Mouse (Mus musculus) ES-E14 (cell line): Measurements from ENCODE around the gene Zc2hc1b. TPM values are rescaled to one million over a fixed set of nuclear protein-coding genes. Genes with fewer than 3 reads are reported as not detected.

ENCODE experiments used
- DNase-seq: peaks from one replicate; pipeline ENCODE4 v3.0.0-alpha.2; 2013; ENCODE audit warnings: low read depth, low spot score
- H3K27ac ChIP-seq: 2 replicates; pipeline ENCODE4 v1.5.1; 2012; ENCODE audit warnings: low read depth, mild to moderate bottlenecking, low read length, moderate library complexity, mixed read lengths; ENCODE audit not compliant: poor library complexity, insufficient read depth, severe bottlenecking
- H3K36me3 ChIP-seq: 2 replicates; pipeline ENCODE4 v1.6.1; 2012; ENCODE audit warnings: mild to moderate bottlenecking, low read length, moderate library complexity, mixed read lengths; ENCODE audit not compliant: control insufficient read depth, poor library complexity, insufficient read depth, severe bottlenecking
- H3K4me1 ChIP-seq, 2 experiments: fragments of 150-350 bp in 1 of 2; sonication (generic) in 1 of 2; 2 replicates each; pipeline ENCODE4 v1.6.1; 2012; ENCODE audit warnings: low read length in 2 of 2, mild to moderate bottlenecking in 1 of 2, mixed read lengths in 1 of 2; ENCODE audit not compliant: control insufficient read depth in 2 of 2, insufficient read depth in 2 of 2, poor library complexity in 1 of 2
- H3K4me3 ChIP-seq, 2 experiments: fragments of 150-350 bp in 1 of 2; sonication (generic) in 1 of 2; 2 replicates each; pipeline ENCODE4 v1.5.1; 2012; ENCODE audit warnings: low read length in 2 of 2, low read depth in 1 of 2, mild to moderate bottlenecking in 1 of 2, mixed read lengths in 1 of 2; ENCODE audit not compliant: insufficient read depth in 1 of 2, poor library complexity in 1 of 2, severe bottlenecking in 1 of 2
- H3K9ac ChIP-seq: 2 replicates; pipeline ENCODE4 v1.6.1; 2012; ENCODE audit warnings: low read depth, mild to moderate bottlenecking, low read length, mixed read lengths; ENCODE audit not compliant: poor library complexity, insufficient read depth, severe bottlenecking
- H3K9me3 ChIP-seq: fragments of 150-350 bp; sonication (generic); 2 replicates; pipeline ENCODE4 v1.6.1; 2012; ENCODE audit warnings: low read depth, mild to moderate bottlenecking, low read length; ENCODE audit not compliant: control insufficient read depth, insufficient read depth
- CHD2 ChIP-seq: IDR thresholded peaks from 2 replicates; pipeline ENCODE4 v1.6.1; 2014; ENCODE audit warnings: mild to moderate bottlenecking, low read depth, low read length, inconsistent platforms
- HCFC1 ChIP-seq: IDR thresholded peaks from 2 replicates; pipeline ENCODE4 v1.6.1; 2012; ENCODE audit warnings: low read length, inconsistent platforms, borderline replicate concordance; ENCODE audit not compliant: insufficient read depth
- MAFK ChIP-seq: IDR thresholded peaks from 2 replicates; pipeline ENCODE4 v1.6.1; 2014; ENCODE audit warnings: mild to moderate bottlenecking, low read depth, low read length, inconsistent platforms; ENCODE audit not compliant: insufficient read depth
- ZC3H11A ChIP-seq: IDR thresholded peaks from 2 replicates; pipeline ENCODE4 v1.6.1; 2012; ENCODE audit warnings: low read depth, mild to moderate bottlenecking, inconsistent platforms, low read length, borderline replicate concordance
- ZNF384 ChIP-seq: IDR thresholded peaks from 2 replicates; pipeline ENCODE4 v1.6.1; 2012; ENCODE audit warnings: low read depth, low read length, inconsistent platforms
- in situ Hi-C, 2 experiments: fragments of 600-800 bp; cut with MboI; formaldehyde crosslinking; loops; one replicate each; pipeline ENCODE4 v1.15.1; 2025; ENCODE audit warnings: low sequenced_read_pairs in 2 of 2, inconsistent platforms in 1 of 2; ENCODE audit not compliant: unreplicated experiment in 2 of 2
- total RNA-seq: library from RNA; depleted of rRNA; stranded (reverse); fragments of 300-350 nt; gene quantifications from 2 replicates; pipeline ENCODE4 v1.2.3, GENCODE M21; 2012

The Zc2hc1b gene
- total RNA-seq, 1 experiment: not detected

GRCm38 (mm10) chr10:13192731-13193351 is 15.0 kb upstream of the Zc2hc1b start, which contains the start of gene Ltv1:
Ltv1 (minus strand) TSS chr10:13193168.
- Histone ChIP-seq H3K4me1 (no peaks in the 10 kb centered on the region), H3K9me3 (no peaks in the 10 kb centered on the region), H3K27ac (peak within 1 kb of the TSS; percentile 89), H3K4me3 (peak within 1 kb of the TSS; percentile 90 to 98), H3K36me3 (peaks cover 13% of the 10 kb centered on the region), H3K9ac (peak within 1 kb of the TSS; percentile 97)
- DNase-seq: peak; percentile 92
- in situ Hi-C loops: no loop called here
- TF ChIP-seq CHD2: no peak
- no peak for TF ChIP-seq ZNF384
- TF ChIP-seq HCFC1: peak; percentile 64; the same call in 1 of the 2 replicates

- in situ Hi-C loops: no loop called here
- H3K36me3 ChIP-seq: peaks cover 24% of the 10 kb centered on the region
- H3K27ac ChIP-seq: no peak overlapping the region
- no peaks in the 10 kb centered on the region for H3K9me3 ChIP-seq
- H3K4me1 ChIP-seq: no peaks in the 10 kb centered on the region
- no peak overlapping the region for H3K4me3 ChIP-seq
- no peak for TF ChIP-seq ZC3H11A
- no peak overlapping the region for H3K9ac ChIP-seq
- no peak for DNase-seq
These were observed 12.1 kb upstream of the Zc2hc1b start for GRCm38 (mm10) chr10:13189881-13190280.

DNA sequence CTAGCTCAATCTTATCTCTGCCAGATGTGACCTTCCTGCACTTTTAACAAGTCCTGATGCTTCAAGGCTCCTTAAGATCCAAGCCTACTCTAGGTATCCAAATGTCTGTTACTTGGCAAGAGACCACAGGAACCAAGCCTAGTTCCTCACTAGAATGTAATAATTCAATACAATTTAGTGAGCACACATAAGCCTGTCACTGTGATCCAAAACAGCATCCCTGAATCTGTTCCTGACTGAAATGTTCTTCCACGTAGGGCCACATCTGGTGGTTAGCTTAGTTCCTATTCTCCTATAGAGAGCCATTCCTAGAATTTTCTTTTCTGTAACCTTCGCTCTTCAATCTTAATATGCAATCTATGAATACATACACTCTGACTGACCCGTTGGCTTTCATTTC is 8.9 kb upstream of the Zc2hc1b start:
- Histone ChIP-seq H3K9me3 (no peaks in the 10 kb centered on the region), H3K36me3 (peaks cover 37% of the 10 kb centered on the region), H3K4me1 (no peaks in the 10 kb centered on the region), H3K27ac (no peak overlapping the region), H3K9ac (no peak overlapping the region), H3K4me3 (no peak overlapping the region)
- TF ChIP-seq ZC3H11A (no peak), CHD2 (no peak), HCFC1 (no peak), MAFK (no peak), ZNF384 (no peak)
- in situ Hi-C loops: no loop called here
- DNase-seq: no peak

DNA sequence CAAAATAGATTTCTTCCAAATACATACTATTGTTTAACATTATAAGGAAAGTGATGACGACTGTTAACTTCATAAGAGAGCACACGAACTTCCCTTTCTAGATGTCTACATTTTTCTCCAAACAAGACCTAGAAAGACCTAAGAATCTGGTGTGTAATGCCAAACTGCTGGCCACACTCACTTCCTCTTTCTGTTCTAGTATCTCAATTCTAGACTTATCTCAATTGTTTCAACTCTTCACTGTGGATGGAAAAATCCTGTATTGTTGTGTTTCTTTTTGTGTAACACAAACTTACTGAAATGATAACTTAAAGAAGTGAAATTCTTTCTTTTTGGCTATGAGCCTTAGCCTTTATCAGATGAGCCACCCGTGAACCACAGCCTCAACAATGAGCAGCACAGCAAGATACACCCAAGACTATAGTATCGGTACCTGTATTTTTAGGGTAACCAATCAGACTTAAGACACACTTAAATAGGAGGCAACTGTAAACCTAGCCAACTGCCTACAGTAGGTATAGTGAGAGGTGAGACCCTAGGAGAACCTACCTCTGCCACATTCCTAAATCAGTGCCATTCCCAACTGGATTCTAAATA is 6.4 kb upstream of the Zc2hc1b start:
- Histone ChIP-seq H3K9me3 (no peaks in the 10 kb centered on the region), H3K36me3 (peaks cover 37% of the 10 kb centered on the region), H3K27ac (no peak overlapping the region), H3K9ac (no peak overlapping the region), H3K4me1 (no peaks in the 10 kb centered on the region), H3K4me3 (no peak overlapping the region)
- TF ChIP-seq HCFC1 (no peak), ZNF384 (no peak), CHD2 (no peak), ZC3H11A (no peak), MAFK (no peak)
- in situ Hi-C loops: no loop called here
- no peak for DNase-seq

DNA sequence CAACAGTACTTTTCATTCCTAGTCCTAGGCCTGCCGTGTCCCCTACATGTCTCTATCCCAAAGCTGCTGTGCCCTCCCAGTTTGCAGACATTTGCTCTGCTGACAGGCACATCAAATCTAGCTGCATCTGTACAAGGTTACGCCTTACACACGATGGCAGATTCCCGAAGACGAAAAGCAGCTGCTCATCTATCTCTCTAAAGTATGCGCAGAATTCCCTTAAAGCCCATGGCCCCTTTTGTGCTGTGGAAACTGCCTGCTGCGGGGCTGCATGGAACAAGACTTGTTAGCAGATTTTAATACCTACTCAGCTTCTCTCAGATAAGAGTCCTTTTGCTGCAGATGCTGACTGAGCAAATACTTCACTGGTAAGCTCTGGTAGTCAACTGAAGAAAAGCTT is 2.4 kb upstream of the Zc2hc1b start:
- in situ Hi-C loops: no loop called here
- H3K27ac ChIP-seq: no peak overlapping the region
- no peak overlapping the region for H3K4me3 ChIP-seq
- no peaks in the 10 kb centered on the region for H3K9me3 ChIP-seq
- H3K9ac ChIP-seq: no peak overlapping the region
- H3K4me1 ChIP-seq: no peaks in the 10 kb centered on the region
- TF ChIP-seq ZNF384 (no peak), CHD2 (no peak), ZC3H11A (no peak), HCFC1 (no peak), MAFK (no peak)
- peaks cover 27% of the 10 kb centered on the region for H3K36me3 ChIP-seq
- DNase-seq: no peak
